Mouse (Mus musculus): ENCODE measurements around the gene Pclo. TPM values are rescaled to one million over a fixed set of nuclear protein-coding genes. Genes with fewer than 3 reads are reported as not detected.

Pclo gene
- polyA plus RNA-seq, 1 experiment: not detected

GRCm38 (mm10) chr5:14700900-14701299 is 186.2 kb downstream of the Pclo start:
- Histone ChIP-seq H3K4me1 (ENCODE audit: control insufficient read depth, insufficient read depth, low read length) (no peaks in the 10 kb centered on the region), H3K4me3 (replicated peaks; ENCODE audit: control insufficient read depth, low read depth, low read length) (no peak overlapping the region), H3K27ac (ENCODE audit: control insufficient read depth, insufficient read depth, low read depth, low read length, poor library complexity) (no peak overlapping the region)
- no peak for TF ChIP-seq CTCF (IDR thresholded peaks at IDR 0.05; ENCODE audit: control insufficient read depth, insufficient read depth, low read length)
- no peak for TF ChIP-seq POLR2A (IDR thresholded peaks at IDR 0.05; ENCODE audit: borderline replicate concordance, control insufficient read depth, low read depth, low read length)

- H3K4me3 ChIP-seq (replicated peaks; ENCODE audit: control insufficient read depth, low read depth, low read length): no peak overlapping the region
- H3K27ac ChIP-seq (ENCODE audit: control insufficient read depth, insufficient read depth, low read depth, low read length, poor library complexity): no peak overlapping the region
- 47% methylated on average over 2 of the region's 2 CpGs for WGBS
- H3K4me1 ChIP-seq (ENCODE audit: control insufficient read depth, insufficient read depth, low read length): no peaks in the 10 kb centered on the region
- TF ChIP-seq POLR2A (IDR thresholded peaks at IDR 0.05; ENCODE audit: borderline replicate concordance, control insufficient read depth, low read depth, low read length) (no peak), CTCF (IDR thresholded peaks at IDR 0.05; ENCODE audit: control insufficient read depth, insufficient read depth, low read length) (no peak)
Observed at GRCm38 (mm10) chr5:14705423-14705822, 190.7 kb downstream of the Pclo start.

DNA sequence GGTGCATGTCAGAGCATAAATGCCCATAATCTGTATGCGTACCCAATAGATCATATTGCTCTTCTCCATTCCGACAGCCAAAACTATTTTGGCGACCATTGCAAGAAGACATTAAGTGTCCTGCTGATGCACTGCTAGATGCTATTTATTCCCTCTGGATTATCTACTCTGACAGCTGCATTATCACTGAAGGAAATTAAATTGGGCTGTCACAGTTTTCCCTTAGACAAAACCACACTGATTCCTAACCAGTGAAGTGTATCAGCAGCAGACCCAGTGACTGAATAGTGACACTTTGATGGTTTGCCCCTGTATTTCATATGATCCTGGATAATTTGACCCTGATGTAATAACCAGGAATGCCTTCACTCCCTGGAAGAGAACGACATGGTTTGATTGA is 192.6 kb downstream of the Pclo start:
- WGBS: 71% methylated on average over 4 of the region's 4 CpGs
- no peak overlapping the region for H3K27ac ChIP-seq (ENCODE audit: control insufficient read depth, insufficient read depth, low read depth, low read length, poor library complexity)
- TF ChIP-seq CTCF (IDR thresholded peaks at IDR 0.05; ENCODE audit: control insufficient read depth, insufficient read depth, low read length) (no peak), POLR2A (IDR thresholded peaks at IDR 0.05; ENCODE audit: borderline replicate concordance, control insufficient read depth, low read depth, low read length) (no peak)
- H3K4me3 ChIP-seq (replicated peaks; ENCODE audit: control insufficient read depth, low read depth, low read length): no peak overlapping the region
- no peaks in the 10 kb centered on the region for H3K4me1 ChIP-seq (ENCODE audit: control insufficient read depth, insufficient read depth, low read length)

DNA sequence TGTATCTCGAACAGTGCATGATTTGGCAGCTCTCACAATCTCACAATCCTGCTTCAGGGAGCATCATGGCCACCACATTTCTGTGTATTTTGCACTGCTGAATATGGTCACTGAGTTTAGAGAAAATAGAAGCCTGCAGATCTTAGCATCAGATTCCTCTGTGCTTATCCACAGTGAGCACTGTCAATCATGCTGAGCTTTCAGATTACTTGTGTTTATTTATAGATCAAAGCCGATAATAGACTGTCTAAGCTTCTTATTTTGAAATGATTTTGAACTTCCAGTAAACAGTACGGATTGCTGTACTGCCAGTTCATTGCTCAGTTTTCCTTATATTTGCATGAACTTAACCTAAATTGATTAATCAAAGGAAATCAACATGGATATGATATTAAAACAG is 208.9 kb downstream of the Pclo start:
- 64% methylated on average over 3 of the region's 3 CpGs for WGBS
- TF ChIP-seq POLR2A (IDR thresholded peaks at IDR 0.05; ENCODE audit: borderline replicate concordance, control insufficient read depth, low read depth, low read length): no peak
- TF ChIP-seq CTCF (IDR thresholded peaks at IDR 0.05; ENCODE audit: control insufficient read depth, insufficient read depth, low read length): no peak
- Histone ChIP-seq H3K4me3 (replicated peaks; ENCODE audit: control insufficient read depth, low read depth, low read length) (no peak overlapping the region), H3K27ac (ENCODE audit: control insufficient read depth, insufficient read depth, low read depth, low read length, poor library complexity) (no peak overlapping the region), H3K4me1 (ENCODE audit: control insufficient read depth, insufficient read depth, low read length) (no peaks in the 10 kb centered on the region)

- WGBS: 50% methylated on average over 3 of the region's 3 CpGs
- H3K27ac ChIP-seq (ENCODE audit: control insufficient read depth, insufficient read depth, low read depth, low read length, poor library complexity): no peak overlapping the region
- H3K4me3 ChIP-seq (replicated peaks; ENCODE audit: control insufficient read depth, low read depth, low read length): no peak overlapping the region
- TF ChIP-seq POLR2A (IDR thresholded peaks at IDR 0.05; ENCODE audit: borderline replicate concordance, control insufficient read depth, low read depth, low read length) (no peak), CTCF (IDR thresholded peaks at IDR 0.05; ENCODE audit: control insufficient read depth, insufficient read depth, low read length) (no peak)
- H3K4me1 ChIP-seq (ENCODE audit: control insufficient read depth, insufficient read depth, low read length): no peaks in the 10 kb centered on the region
Observed at GRCm38 (mm10) chr5:14728676-14729253, 214.0 kb downstream of the Pclo start.

GRCm38 (mm10) chr5:14750882-14751281 is 236.2 kb downstream of the Pclo start:
- TF ChIP-seq POLR2A (IDR thresholded peaks at IDR 0.05; ENCODE audit: borderline replicate concordance, control insufficient read depth, low read depth, low read length): no peak
- TF ChIP-seq CTCF (IDR thresholded peaks at IDR 0.05; ENCODE audit: control insufficient read depth, insufficient read depth, low read length): no peak
- no peak overlapping the region for H3K27ac ChIP-seq (ENCODE audit: control insufficient read depth, insufficient read depth, low read depth, low read length, poor library complexity)
- no peaks in the 10 kb centered on the region for H3K4me1 ChIP-seq (ENCODE audit: control insufficient read depth, insufficient read depth, low read length)
- H3K4me3 ChIP-seq (replicated peaks; ENCODE audit: control insufficient read depth, low read depth, low read length): no peak overlapping the region

- H3K27ac ChIP-seq (ENCODE audit: control insufficient read depth, insufficient read depth, low read depth, low read length, poor library complexity): no peak overlapping the region
- TF ChIP-seq CTCF (IDR thresholded peaks at IDR 0.05; ENCODE audit: control insufficient read depth, insufficient read depth, low read length) (no peak), POLR2A (IDR thresholded peaks at IDR 0.05; ENCODE audit: borderline replicate concordance, control insufficient read depth, low read depth, low read length) (no peak)
- WGBS: 80% methylated on average over 11 of the region's 11 CpGs
Observed at GRCm38 (mm10) chr5:14766686-14767085, 252.0 kb downstream of the Pclo start.

GRCm38 (mm10) chr5:14782362-14783082 is 267.8 kb downstream of the Pclo start:
- no peaks in the 10 kb centered on the region for H3K4me1 ChIP-seq (ENCODE audit: control insufficient read depth, insufficient read depth, low read length)
- no peak overlapping the region for H3K4me3 ChIP-seq (replicated peaks; ENCODE audit: control insufficient read depth, low read depth, low read length)
- no peak overlapping the region for H3K27ac ChIP-seq (ENCODE audit: control insufficient read depth, insufficient read depth, low read depth, low read length, poor library complexity)
- TF ChIP-seq POLR2A (IDR thresholded peaks at IDR 0.05; ENCODE audit: borderline replicate concordance, control insufficient read depth, low read depth, low read length): no peak
- no peak for TF ChIP-seq CTCF (IDR thresholded peaks at IDR 0.05; ENCODE audit: control insufficient read depth, insufficient read depth, low read length)
- 37% methylated on average over 1 of the region's 1 CpGs for WGBS

More at GRCm38 (mm10) chr5:14766686-14767085, 252.0 kb downstream of the Pclo start:
- Histone ChIP-seq H3K4me3 (replicated peaks; ENCODE audit: control insufficient read depth, low read depth, low read length) (no peak overlapping the region), H3K4me1 (ENCODE audit: control insufficient read depth, insufficient read depth, low read length) (no peaks in the 10 kb centered on the region)

Measured in bone marrow, adult 2 months (tissue).